Mouse (Mus musculus) CD4-positive, CD25-positive, alpha-beta regulatory T cell, adult 2 months (primary cell): ENCODE measurements around the gene Suv39h2.
A peak's percentile ranks its signal among the peaks of the same experiment; 100 is the strongest.

ENCODE experiments used
- DNase-seq: peaks from one replicate; pipeline ENCODE4 v3.0.0-alpha.2; 2012; ENCODE audit warnings: low read depth, low spot score

Gene Suv39h2

GRCm38 (mm10) chr2:3474861-3475283 is at the start of gene Suv39h2:
Suv39h2 (minus strand) TSS chr2:3475031.
- DNase-seq, result peak; percentile 98

DNA sequence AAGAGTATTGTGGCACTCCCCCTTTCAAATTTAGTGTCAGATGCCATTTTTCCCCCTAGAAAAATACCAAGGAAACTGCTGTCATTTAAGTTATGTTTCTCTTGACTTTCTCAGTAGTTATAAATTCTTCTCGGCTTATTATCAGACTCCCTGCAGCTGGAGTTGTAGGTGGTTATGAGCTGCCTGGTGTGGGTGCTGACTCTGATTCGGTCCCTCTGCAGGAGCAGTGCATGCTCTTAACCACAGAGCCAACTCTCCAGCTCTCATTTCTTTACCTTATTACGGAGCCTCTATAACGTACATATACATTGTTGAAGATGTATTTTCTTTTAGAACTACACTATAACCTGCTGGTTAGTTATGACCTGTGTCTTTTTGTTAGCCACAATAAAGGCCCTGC is 47.7 kb upstream of the Suv39h2 start:
- no peak for DNase-seq

DNA sequence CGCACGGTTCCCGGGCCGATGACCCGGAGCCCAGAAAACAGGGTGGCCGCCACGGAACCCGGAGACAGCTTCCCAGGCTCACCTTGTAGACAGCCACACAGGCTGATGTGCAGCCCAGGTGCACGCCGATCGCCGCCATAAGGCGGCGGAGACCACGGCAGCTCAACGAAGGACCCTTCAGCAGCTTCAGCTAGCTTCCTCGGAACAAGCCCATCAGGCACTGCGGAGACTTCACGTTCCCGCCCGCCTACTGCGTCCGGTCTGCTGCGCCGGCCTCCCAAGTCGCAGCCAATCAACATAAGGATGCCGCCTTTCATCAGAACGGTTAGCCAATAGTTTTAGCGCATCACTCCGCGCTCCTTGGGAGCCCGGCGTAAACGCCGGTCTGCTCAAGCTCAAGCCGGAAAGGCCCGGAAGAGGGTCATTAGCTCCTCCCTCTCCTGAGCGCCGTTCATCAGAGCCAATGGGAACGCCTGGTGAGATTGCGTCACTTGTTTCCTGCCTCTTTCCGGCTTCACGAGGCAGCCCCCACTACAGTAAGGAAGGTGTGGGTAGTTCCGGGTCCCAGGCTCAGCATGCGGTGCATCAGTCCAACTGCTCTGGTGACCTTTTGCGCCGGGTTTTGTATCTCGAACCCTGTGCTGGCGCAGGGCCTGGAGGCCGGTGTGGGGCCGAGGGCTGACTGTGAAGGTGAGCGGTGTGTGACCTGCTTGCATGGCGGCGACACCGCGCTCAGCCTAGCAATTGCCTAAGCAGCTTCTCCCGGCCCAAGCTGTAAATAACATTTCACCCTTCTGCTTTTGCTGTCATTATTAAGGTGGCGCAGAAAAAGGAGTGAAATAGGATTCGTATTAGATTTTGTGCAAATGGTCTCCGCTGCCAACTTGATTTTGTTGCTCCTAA is 38.0 kb upstream of the Suv39h2 start, which contains the start of the genes Gm45902, Hspa14 and Cdnf:
TSS of gene Gm45902 (minus strand) at position 239 of the 903 bp plus-strand sequence.
TSS of gene Hspa14 (minus strand) at position 263 of the 903 bp plus-strand sequence.
TSS of gene Cdnf (plus strand) at position 479 of the 903 bp plus-strand sequence.
- peak; percentile 98 for DNase-seq

DNA sequence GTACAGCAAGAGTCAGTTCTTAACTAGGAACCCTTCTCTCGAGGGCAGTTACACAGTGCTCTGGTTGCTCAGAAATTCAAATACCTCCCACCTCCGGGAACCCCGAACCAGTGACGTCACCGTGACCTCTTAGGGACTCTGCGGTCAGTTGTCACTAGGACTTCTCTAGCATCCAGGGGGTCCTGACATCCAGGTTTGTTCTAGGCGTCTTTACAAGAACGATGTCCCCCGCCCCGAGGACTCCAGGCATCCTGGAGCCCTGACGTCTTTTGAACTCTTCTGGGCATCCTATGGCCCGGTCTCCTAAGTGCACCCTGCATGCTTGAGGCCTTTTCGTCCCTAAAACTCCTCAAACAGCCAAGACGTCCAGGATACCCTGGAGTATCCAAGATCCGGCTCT is 37.2 kb upstream of the Suv39h2 start:
- peak; percentile 62 for DNase-seq

GRCm38 (mm10) chr2:3500886-3501285 is 26.1 kb upstream of the Suv39h2 start:
- DNase-seq, result no peak

DNA sequence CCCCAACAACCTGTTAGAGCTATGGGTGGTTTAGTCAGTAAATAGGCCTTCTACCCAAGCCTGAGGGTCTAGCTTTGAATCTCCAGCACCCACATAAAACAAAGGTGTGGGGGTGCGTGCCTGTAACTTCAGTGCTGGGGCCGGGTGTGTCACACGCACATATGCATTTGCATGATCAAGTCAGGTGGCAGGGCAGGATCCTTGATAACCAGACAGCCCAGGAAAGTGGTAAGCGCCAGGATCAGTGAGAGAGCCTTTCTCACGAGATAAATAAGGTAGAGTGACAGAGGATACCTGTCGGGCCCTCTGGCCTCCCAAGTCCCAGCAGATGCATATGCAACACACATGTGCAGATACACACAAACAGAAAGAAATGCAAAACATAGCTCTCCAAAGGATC is 24.7 kb upstream of the Suv39h2 start:
- DNase-seq, result no peak

DNA sequence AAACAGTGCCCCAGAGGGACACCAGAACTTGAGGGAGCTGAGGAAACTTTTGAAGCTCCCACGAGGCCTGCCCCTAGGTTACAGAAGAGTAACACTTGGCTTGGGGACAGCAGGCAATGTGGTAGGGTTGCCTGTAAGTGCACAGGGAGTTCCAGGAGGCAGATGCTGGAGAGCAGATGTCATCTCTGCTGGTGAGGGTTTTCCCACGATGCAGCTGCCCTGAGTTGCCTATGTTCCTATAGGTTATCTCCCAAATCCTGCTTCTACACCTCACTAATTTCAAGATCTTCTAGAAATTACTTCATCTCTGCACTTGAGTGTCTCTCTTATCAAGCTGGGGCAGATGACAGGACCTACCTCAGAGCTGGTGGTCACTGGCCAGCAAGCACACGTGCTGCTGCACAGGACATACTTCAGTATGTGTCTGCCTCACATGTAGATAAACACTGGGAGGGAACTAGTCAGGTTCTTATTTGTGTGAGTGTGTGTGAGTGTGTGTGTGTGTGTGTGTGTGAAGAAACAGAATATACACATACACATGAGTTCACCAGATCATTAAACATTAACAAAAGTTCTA is 19.1 kb upstream of the Suv39h2 start:
- no peak for DNase-seq

DNA sequence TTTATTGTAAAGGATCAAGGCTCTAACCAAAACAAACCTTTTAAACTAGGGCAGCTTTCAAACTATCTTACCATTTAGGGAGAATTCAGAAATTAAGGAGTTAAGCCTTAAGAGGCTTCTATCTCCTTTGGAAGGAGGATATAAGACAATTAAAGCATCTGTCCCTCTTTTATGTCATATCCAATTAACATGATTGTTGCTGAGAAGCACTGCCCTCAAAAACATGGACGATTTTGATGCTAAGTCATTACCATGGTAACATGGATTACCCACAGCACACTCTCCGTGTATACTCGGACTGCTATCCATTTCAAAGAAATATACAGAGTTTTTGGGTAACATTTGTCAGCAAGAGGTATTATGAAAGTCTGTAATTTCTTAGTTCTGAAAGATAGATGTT is 15.0 kb upstream of the Suv39h2 start:
- DNase-seq, result no peak

DNA sequence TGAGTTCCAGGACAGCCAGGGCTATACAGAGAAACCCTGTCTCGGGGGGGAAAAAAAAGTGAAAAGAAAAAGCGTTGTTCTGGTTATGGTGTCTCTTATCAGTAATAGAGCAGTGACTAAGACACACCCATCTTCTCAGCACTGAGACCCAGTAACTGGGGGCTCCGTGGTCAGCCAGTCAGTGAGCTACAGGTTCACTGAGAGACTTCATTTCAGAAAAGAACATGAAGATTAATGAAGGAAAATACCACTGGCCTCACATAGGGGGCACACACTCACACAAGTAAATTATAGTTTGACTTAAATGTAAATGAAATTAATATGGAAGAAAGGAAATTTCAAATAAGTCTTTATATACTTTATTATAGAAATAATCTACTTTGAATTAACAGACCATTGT is 5.4 kb upstream of the Suv39h2 start:
- peak; percentile 14 for DNase-seq

DNA sequence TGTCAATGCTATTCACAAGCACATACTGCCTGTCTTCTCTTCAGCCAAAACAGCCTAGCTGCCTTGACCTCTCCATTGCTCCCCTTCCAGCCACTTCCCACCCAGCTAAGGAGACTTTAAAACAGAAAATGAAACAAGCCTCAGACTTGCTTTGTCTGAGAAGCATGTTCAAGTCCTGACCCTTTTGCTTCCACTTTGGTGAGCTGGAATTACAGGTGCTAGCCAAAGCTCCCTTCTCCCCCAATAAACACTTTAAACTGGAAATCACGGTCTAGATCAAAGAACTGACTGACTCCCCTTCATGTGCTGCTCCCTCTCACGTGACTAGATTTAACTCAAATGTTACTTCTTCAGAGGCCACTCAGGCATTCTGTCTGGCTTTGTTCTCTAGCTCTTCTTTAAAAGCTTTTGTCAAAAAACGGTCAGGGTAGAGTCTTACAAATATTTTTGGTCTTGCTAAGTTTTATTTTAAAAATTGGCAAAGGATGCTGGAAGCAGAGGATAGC is 968 bp upstream of the Suv39h2 start:
- peak; percentile 31 for DNase-seq

DNA sequence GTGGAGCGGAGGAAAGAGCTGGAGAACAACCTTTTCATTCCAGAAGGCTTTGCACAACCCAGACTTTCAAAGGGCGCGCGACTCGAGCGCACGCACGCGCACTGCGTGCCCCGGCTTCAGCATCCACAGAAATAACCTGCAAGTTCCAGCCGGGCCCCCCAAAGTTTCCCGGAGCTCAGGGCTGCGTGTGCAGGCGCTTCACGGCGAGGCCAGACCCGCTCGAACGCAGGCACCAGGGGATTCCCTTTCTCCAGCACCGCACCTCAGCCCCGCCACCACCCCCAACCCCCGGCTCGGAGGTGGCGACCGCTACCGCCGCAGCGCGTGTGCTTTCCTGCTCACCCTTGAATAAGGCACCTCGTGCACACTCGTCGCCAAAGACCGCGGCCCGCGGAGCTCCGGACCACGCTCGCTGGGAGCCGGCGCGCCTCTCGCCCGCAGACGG is 448 bp downstream of the Suv39h2 start:
- peak; percentile 82 for DNase-seq

GRCm38 (mm10) chr2:3473891-3474290 is 940 bp downstream of the Suv39h2 start:
- DNase-seq, result peak; percentile 50

DNA sequence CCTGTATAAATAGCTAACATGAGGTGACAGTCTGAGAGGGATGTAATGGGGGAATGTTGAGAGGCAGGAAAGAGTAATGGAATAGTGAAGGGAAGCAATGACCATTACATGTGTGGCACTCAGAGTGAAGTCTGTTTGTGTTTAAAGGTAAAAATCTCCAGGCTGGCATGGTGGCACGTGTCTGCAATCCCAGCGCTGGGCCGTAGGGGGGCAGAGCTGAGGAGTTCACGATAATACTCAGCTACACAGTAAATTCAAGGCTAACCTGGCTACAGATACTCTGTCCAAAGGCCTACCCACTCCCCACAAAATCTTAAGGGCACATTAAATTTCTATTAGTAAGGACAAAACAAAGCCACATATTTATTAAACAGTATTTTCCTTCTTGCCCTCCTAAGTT is 18.2 kb downstream of the Suv39h2 start:
- peak; percentile 7 for DNase-seq

- DNase-seq, result no peak
Observed at GRCm38 (mm10) chr2:3453096-3453495, 21.7 kb downstream of the Suv39h2 start.

- DNase-seq, result no peak
Observed at GRCm38 (mm10) chr2:3449431-3449830, 25.4 kb downstream of the Suv39h2 start.

GRCm38 (mm10) chr2:3445984-3446383 is 28.8 kb downstream of the Suv39h2 start:
- no peak for DNase-seq

GRCm38 (mm10) chr2:3444206-3444605 is 30.6 kb downstream of the Suv39h2 start:
- DNase-seq, result no peak

- no peak for DNase-seq
Observed at GRCm38 (mm10) chr2:3437956-3438355, 36.9 kb downstream of the Suv39h2 start.

GRCm38 (mm10) chr2:3435369-3436061 is 39.3 kb downstream of the Suv39h2 start:
- DNase-seq, result no peak

DNA sequence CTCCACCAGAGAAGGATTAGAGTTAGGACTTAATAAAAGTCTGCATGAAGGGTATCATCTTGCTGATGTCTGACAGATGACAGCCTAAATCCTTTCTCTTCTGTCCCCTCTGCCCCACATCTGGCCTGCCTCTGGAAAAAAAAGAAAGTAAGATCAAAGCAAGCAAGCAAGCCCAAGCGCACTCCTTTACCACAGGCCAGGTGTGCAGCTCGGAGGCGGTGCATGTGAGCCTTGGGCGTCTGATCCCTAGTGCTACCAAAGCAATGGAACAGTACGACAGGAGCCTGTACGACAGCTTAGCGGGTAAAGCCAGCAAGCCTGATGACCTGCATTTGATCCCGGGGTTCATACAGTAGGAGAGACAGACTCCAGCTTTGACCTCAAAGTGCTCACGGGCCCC is 43.9 kb downstream of the Suv39h2 start:
- DNase-seq, result no peak

DNA sequence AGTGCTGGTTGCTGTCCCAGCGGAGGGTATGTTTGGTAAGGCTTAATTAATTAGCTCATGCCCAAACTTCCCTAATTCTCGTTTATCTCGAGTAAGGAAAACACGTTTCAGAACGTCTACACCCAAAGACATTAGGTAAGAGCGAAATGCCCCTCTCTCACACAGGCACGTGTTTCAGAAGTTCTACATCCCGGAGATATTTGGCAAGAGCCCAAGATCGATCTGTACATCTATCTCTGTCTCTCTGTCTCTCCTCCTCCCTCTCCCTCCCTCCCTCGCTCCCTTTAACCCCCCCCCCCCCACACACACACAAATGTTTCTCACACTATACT is 50.3 kb downstream of the Suv39h2 start:
- DNase-seq, result peak; percentile 40
